Mouse (Mus musculus) neural tube, embryonic 13.5 days (tissue): ENCODE measurements around the gene Dnpep. TPM values are rescaled to one million over a fixed set of nuclear protein-coding genes. Genes with fewer than 3 reads are reported as not detected.

Experiments used
- ATAC-seq: fragments of 200-750 bp; cut with Nextera tagmentation; 2 replicates; pipeline ENCODE4 v1.8.0; 2017; ENCODE audit warnings: low read depth, mild to moderate bottlenecking, moderate TSS enrichment, moderate library complexity
- H3K27ac ChIP-seq: fragments of 300-500 bp; sonication (generic); replicated peaks from 2 replicates; pipeline ENCODE4 v1.5.1; 2015; ENCODE audit warnings: moderate library complexity, mild to moderate bottlenecking, inconsistent platforms
- H3K27me3 ChIP-seq: fragments of 300-500 bp; sonication (generic); 2 replicates; pipeline ENCODE4 v1.6.1; 2015; ENCODE audit warnings: mild to moderate bottlenecking, inconsistent platforms
- H3K36me3 ChIP-seq: fragments of 300-500 bp; sonication (generic); 2 replicates; pipeline ENCODE4 v1.6.1; 2015; ENCODE audit warnings: mild to moderate bottlenecking, inconsistent platforms
- H3K4me1 ChIP-seq: fragments of 300-500 bp; sonication (generic); replicated peaks from 2 replicates; pipeline ENCODE4 v1.6.1; 2015; ENCODE audit warnings: inconsistent platforms
- H3K4me2 ChIP-seq: fragments of 300-500 bp; sonication (generic); 2 replicates; pipeline ENCODE4 v1.6.1; 2015; ENCODE audit warnings: inconsistent platforms, mild to moderate bottlenecking, moderate library complexity
- H3K4me3 ChIP-seq: fragments of 300-500 bp; sonication (generic); 2 replicates; pipeline ENCODE4 v1.5.1; 2015; ENCODE audit warnings: mild to moderate bottlenecking, inconsistent platforms
- H3K9ac ChIP-seq: fragments of 300-500 bp; sonication (generic); 2 replicates; pipeline ENCODE4 v1.6.1; 2015; ENCODE audit warnings: moderate library complexity, mild to moderate bottlenecking, inconsistent platforms
- H3K9me3 ChIP-seq: fragments of 300-500 bp; sonication (generic); 2 replicates; pipeline ENCODE4 v1.6.1; 2016; ENCODE audit warnings: inconsistent platforms
- WGBS: fragments of 180-500 bp; shearing (Covaris S2); methylation state at CpG from one replicate; pipeline ENCODE4 v1.1.7; 2015; 5-methylcytosine and 5-hydroxymethylcytosine counted together
- polyA plus RNA-seq: library from polyadenylated mRNA; unstranded; fragments of >200 nt; fragmentation: Nextera tagmentation; extraction: Ambion mirVana; gene quantifications from 2 replicates; pipeline ENCODE4 v1.2.1, GENCODE M21; 2015

The Dnpep gene
- polyA plus RNA-seq, 1 experiment from 2014 or later = 187 TPM

GRCm38 (mm10) chr1:75318736-75319135, 946 bp upstream of the Dnpep start:
- Histone ChIP-seq H3K4me2 (no peak overlapping the region), H3K4me3 (no peak overlapping the region), H3K9ac (no peak overlapping the region), H3K4me1 (peaks cover 11% of the 10 kb centered on the region), H3K27ac (no peak overlapping the region), H3K36me3 (peaks cover 20% of the 10 kb centered on the region), H3K9me3 (no peaks in the 10 kb centered on the region), H3K27me3 (no peaks in the 10 kb centered on the region)
- WGBS = 89% methylated on average over 4 of the region's 4 CpGs
- ATAC-seq = no peak

- H3K9ac ChIP-seq = peak overlapping the region; percentile 59
- no peak for ATAC-seq
- H3K4me3 ChIP-seq = peak overlapping the region; percentile 20
- H3K9me3 ChIP-seq = no peaks in the 10 kb centered on the region
- peak overlapping the region; percentile 75 for H3K27ac ChIP-seq
- H3K36me3 ChIP-seq = peaks cover 24% of the 10 kb centered on the region
- WGBS = 74% methylated on average over 3 of the region's 3 CpGs
- peaks cover 11% of the 10 kb centered on the region for H3K4me1 ChIP-seq
- H3K27me3 ChIP-seq = no peaks in the 10 kb centered on the region
- peak overlapping the region; percentile 42 for H3K4me2 ChIP-seq
Observed at GRCm38 (mm10) chr1:75318301-75318700, 511 bp upstream of the Dnpep start.

GRCm38 (mm10) chr1:75316861-75317240, 939 bp downstream of the Dnpep start:
- Histone ChIP-seq H3K9ac (peak overlapping the region; percentile 74), H3K4me2 (peak overlapping the region; percentile 72), H3K27ac (peak overlapping the region; percentile 90), H3K36me3 (peaks cover 38% of the 10 kb centered on the region), H3K9me3 (no peaks in the 10 kb centered on the region), H3K4me1 (peaks cover 11% of the 10 kb centered on the region), H3K4me3 (peak overlapping the region; percentile 60), H3K27me3 (no peaks in the 10 kb centered on the region)
- 0% methylated on average over 20 of the region's 20 CpGs for WGBS
- ATAC-seq = peak; percentile 52

GRCm38 (mm10) chr1:75315456-75316365, 2.1 kb downstream of the Dnpep start:
- peak overlapping the region; percentile 74 for H3K9ac ChIP-seq
- H3K9me3 ChIP-seq = no peaks in the 10 kb centered on the region
- H3K27me3 ChIP-seq = no peaks in the 10 kb centered on the region
- peak overlapping the region; percentile 72 for H3K4me2 ChIP-seq
- peaks cover 50% of the 10 kb centered on the region for H3K36me3 ChIP-seq
- no peak for ATAC-seq
- H3K4me1 ChIP-seq = peaks cover 11% of the 10 kb centered on the region
- H3K4me3 ChIP-seq = peak overlapping the region; percentile 60
- H3K27ac ChIP-seq = no peak overlapping the region
- WGBS = 87% methylated on average over 29 of the region's 29 CpGs

- WGBS = 91% methylated on average over 6 of the region's 6 CpGs
- ATAC-seq = no peak
- H3K36me3 ChIP-seq = peaks cover 57% of the 10 kb centered on the region
- H3K4me3 ChIP-seq = no peak overlapping the region
- peaks cover 11% of the 10 kb centered on the region for H3K4me1 ChIP-seq
- H3K4me2 ChIP-seq = no peak overlapping the region
- no peaks in the 10 kb centered on the region for H3K9me3 ChIP-seq
- 0 out of 2 replicates have a peak overlapping the region, but pooled peaks have one; percentile 2 for H3K9ac ChIP-seq
- H3K27me3 ChIP-seq = no peaks in the 10 kb centered on the region
- H3K27ac ChIP-seq = no peak overlapping the region
Observed at GRCm38 (mm10) chr1:75315011-75315410, 2.8 kb downstream of the Dnpep start.

- Histone ChIP-seq H3K4me2 (no peak overlapping the region), H3K9me3 (no peaks in the 10 kb centered on the region), H3K36me3 (peaks cover 86% of the 10 kb centered on the region), H3K9ac (no peak overlapping the region), H3K27me3 (no peaks in the 10 kb centered on the region), H3K4me1 (peaks cover 10% of the 10 kb centered on the region), H3K4me3 (no peak overlapping the region), H3K27ac (no peak overlapping the region)
- no peak for ATAC-seq
- WGBS = 98% methylated on average over 6 of the region's 6 CpGs
Observed at GRCm38 (mm10) chr1:75311694-75312093, 6.1 kb downstream of the Dnpep start.

GRCm38 (mm10) chr1:75304662-75305061, 13.1 kb downstream of the Dnpep start:
- Histone ChIP-seq H3K4me2 (no peak overlapping the region), H3K4me1 (no peaks in the 10 kb centered on the region), H3K36me3 (peaks cover 33% of the 10 kb centered on the region), H3K4me3 (no peak overlapping the region), H3K27me3 (no peaks in the 10 kb centered on the region), H3K9me3 (no peaks in the 10 kb centered on the region), H3K27ac (no peak overlapping the region), H3K9ac (no peak overlapping the region)
- no peak for ATAC-seq
- 82% methylated on average over 2 of the region's 2 CpGs for WGBS

GRCm38 (mm10) chr1:75294294-75294693, 23.5 kb downstream of the Dnpep start:
- WGBS = 82% methylated on average over 5 of the region's 5 CpGs
- Histone ChIP-seq H3K36me3 (0 out of 2 replicates have a peak, but pooled peaks cover 2% of the 10 kb centered on the region), H3K9ac (no peak overlapping the region), H3K4me3 (no peak overlapping the region), H3K27ac (no peak overlapping the region), H3K4me1 (peaks cover 18% of the 10 kb centered on the region), H3K9me3 (no peaks in the 10 kb centered on the region), H3K4me2 (no peak overlapping the region), H3K27me3 (no peaks in the 10 kb centered on the region)
- no peak for ATAC-seq

- Histone ChIP-seq H3K27me3 (no peaks in the 10 kb centered on the region), H3K27ac (no peak overlapping the region), H3K4me3 (no peak overlapping the region), H3K9ac (no peak overlapping the region), H3K36me3 (no peaks in the 10 kb centered on the region), H3K9me3 (no peaks in the 10 kb centered on the region), H3K4me1 (peaks cover 28% of the 10 kb centered on the region), H3K4me2 (no peak overlapping the region)
- no peak for ATAC-seq
- 83% methylated on average over 5 of the region's 5 CpGs for WGBS
Observed at GRCm38 (mm10) chr1:75293331-75293701, 24.5 kb downstream of the Dnpep start.

- no peak for ATAC-seq
- Histone ChIP-seq H3K4me1 (peaks cover 34% of the 10 kb centered on the region), H3K9ac (no peak overlapping the region), H3K4me2 (no peak overlapping the region), H3K9me3 (no peaks in the 10 kb centered on the region), H3K36me3 (no peaks in the 10 kb centered on the region), H3K27me3 (no peaks in the 10 kb centered on the region), H3K27ac (no peak overlapping the region), H3K4me3 (no peak overlapping the region)
- WGBS = 62% methylated on average over 12 of the region's 12 CpGs
Observed at GRCm38 (mm10) chr1:75292476-75293330, 25.1 kb downstream of the Dnpep start.

- Histone ChIP-seq H3K9me3 (no peaks in the 10 kb centered on the region), H3K4me3 (no peak overlapping the region), H3K4me1 (peaks cover 34% of the 10 kb centered on the region), H3K27ac (no peak overlapping the region), H3K9ac (no peak overlapping the region), H3K27me3 (no peaks in the 10 kb centered on the region), H3K36me3 (no peaks in the 10 kb centered on the region), H3K4me2 (no peak overlapping the region)
- 83% methylated on average over 8 of the region's 8 CpGs for WGBS
- ATAC-seq = no peak
Observed at GRCm38 (mm10) chr1:75291321-75291720, 26.5 kb downstream of the Dnpep start.

- peak; percentile 25; the same call in 1 of the 2 replicates for ATAC-seq
- H3K4me3 ChIP-seq = no peak overlapping the region
- H3K9ac ChIP-seq = no peak overlapping the region; the same call in 1 of the 2 replicates
- no peak overlapping the region for H3K4me2 ChIP-seq
- no peaks in the 10 kb centered on the region for H3K27me3 ChIP-seq
- H3K36me3 ChIP-seq = no peaks in the 10 kb centered on the region
- peaks cover 34% of the 10 kb centered on the region for H3K4me1 ChIP-seq
- peak overlapping the region; percentile 94 for H3K27ac ChIP-seq
- H3K9me3 ChIP-seq = no peaks in the 10 kb centered on the region
Observed at GRCm38 (mm10) chr1:75290582-75290981, 27.2 kb downstream of the Dnpep start.
